Mouse (Mus musculus) ES-Bruce4 (cell line): ENCODE measurements at regions not wholly inside any gene's neighbourhood (a gene's known extent, or its start where the extent isn't known, plus 50 kb on each side); places are given as distances from the start of the nearest gene placed in this dataset.

Experiments
- H3K27ac ChIP-seq: 2 replicates; pipeline ENCODE4 v1.5.1; 2012; ENCODE audit warnings: low read length, inconsistent platforms; ENCODE audit not compliant: insufficient read depth
- H3K27me3 ChIP-seq: 2 replicates; pipeline ENCODE4 v1.6.1; 2012; ENCODE audit warnings: mild to moderate bottlenecking, low read length, inconsistent platforms; ENCODE audit not compliant: control insufficient read depth, poor library complexity, insufficient read depth, severe bottlenecking
- H3K36me3 ChIP-seq: 2 replicates; pipeline ENCODE4 v1.6.1; 2012; ENCODE audit warnings: inconsistent platforms, mild to moderate bottlenecking, low read length, moderate library complexity; ENCODE audit not compliant: control insufficient read depth, poor library complexity, insufficient read depth, severe bottlenecking
- H3K4me1 ChIP-seq: one replicate; pipeline ENCODE4 v1.8.1; 2011; ENCODE audit warnings: low read length; ENCODE audit not compliant: control insufficient read depth, insufficient read depth
- H3K4me3 ChIP-seq: 2 replicates; pipeline ENCODE4 v1.5.1; 2011; ENCODE audit warnings: low read depth, mild to moderate bottlenecking, low read length
- H3K9ac ChIP-seq: 2 replicates; pipeline ENCODE4 v1.6.1; 2012; ENCODE audit warnings: low read depth, mild to moderate bottlenecking, inconsistent platforms; ENCODE audit not compliant: poor library complexity, severe bottlenecking
- H3K9me3 ChIP-seq: replicated peaks from 2 replicates; pipeline ENCODE4 v1.6.1; 2012; ENCODE audit warnings: mild to moderate bottlenecking, low read length, inconsistent platforms; ENCODE audit not compliant: control insufficient read depth, poor library complexity, insufficient read depth, severe bottlenecking
- CTCF ChIP-seq: IDR thresholded peaks from one replicate; pipeline ENCODE4 v1.8.1; 2011; ENCODE audit warnings: low read depth, low read length
- EP300 ChIP-seq: IDR thresholded peaks from 2 replicates; pipeline ENCODE4 v1.6.1; 2011; ENCODE audit warnings: low read depth, low read length; ENCODE audit not compliant: insufficient read depth
- POLR2A ChIP-seq: IDR thresholded peaks from one replicate; pipeline ENCODE4 v1.8.1; 2011; ENCODE audit warnings: low read length; ENCODE audit not compliant: insufficient read depth

DNA sequence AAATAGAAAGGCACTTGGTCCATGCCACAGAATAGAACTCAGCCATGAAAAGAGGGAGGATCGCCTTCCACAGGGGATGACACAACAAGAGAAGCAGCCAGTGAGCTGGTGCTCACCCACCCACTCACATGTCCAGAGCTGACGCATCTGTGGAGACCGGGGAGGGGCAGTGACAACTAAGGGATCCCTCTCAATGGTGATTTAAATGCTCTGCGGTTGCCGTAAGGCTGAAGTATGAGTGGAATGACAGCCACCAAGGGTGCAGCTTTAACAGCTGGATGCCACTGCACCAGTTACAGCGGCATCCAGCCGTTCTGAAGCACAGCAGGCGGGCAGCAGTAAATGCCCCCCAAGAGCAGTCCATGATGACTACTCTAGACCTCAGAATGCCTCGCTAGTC, 76.9 kb upstream of the Wnt4 start:
- no peak overlapping the region for H3K27ac ChIP-seq
- no peak for TF ChIP-seq CTCF
- no peak for TF ChIP-seq EP300
- no peak for TF ChIP-seq POLR2A

DNA sequence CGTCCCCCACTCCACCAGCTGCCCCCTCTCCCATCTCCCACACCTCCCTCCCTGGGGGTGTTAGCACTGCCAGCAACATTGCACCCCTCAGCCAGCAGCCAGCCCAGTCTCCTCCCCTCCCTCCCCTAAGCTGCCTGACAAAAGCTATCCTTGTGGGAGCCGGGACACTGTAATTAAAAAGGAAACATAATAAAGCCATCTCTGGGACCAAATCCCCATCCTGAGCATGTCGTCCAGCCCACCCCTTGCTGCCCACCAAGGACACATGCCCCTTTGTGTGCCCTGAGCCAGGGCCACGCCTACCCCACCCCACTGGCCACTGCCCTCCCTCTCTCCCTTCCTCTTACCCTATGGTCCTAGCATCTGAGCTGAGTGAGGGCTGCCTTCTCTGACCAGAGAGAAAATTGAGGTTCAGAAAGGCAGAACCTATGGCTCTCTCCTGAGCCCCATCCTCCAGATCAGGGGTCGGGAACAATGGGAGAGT, 80.8 kb upstream of the Wnt4 start:
- no peak for TF ChIP-seq EP300
- no peak for TF ChIP-seq POLR2A
- TF ChIP-seq CTCF = no peak
- Histone ChIP-seq H3K27ac (no peak overlapping the region), H3K27me3 (no peaks in the 10 kb centered on the region), H3K9me3 (no peaks in the 10 kb centered on the region), H3K4me3 (no peak overlapping the region), H3K9ac (no peak overlapping the region), H3K36me3 (no peaks in the 10 kb centered on the region), H3K4me1 (no peaks in the 10 kb centered on the region)

More for the DNA sequence above, 76.9 kb upstream of the Wnt4 start:
- Histone ChIP-seq H3K27me3 (no peaks in the 10 kb centered on the region), H3K36me3 (no peaks in the 10 kb centered on the region), H3K4me1 (no peaks in the 10 kb centered on the region), H3K9ac (no peak overlapping the region), H3K9me3 (no peaks in the 10 kb centered on the region), H3K4me3 (no peak overlapping the region)

DNA sequence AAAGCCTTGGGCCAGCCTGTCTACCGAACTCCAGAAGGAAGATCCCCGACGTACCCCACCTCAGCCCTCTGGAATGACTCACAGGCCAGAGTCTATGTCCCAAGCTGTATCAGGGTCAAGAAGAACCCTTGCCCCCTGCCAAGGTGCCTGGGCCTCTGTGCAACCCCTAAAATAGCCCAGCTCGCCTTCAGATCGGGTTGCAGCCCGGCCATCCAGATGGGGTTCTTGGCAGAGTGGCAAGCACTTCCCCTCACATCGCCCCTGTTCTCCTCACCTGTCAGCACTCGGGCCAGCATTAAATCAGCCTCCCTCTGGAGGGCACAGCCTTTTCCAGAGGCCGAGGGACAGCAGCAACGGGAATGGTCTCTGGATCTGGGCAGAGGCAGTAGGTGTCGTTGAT, 83.2 kb upstream of the Wnt4 start:
- no peak overlapping the region for H3K27ac ChIP-seq

DNA sequence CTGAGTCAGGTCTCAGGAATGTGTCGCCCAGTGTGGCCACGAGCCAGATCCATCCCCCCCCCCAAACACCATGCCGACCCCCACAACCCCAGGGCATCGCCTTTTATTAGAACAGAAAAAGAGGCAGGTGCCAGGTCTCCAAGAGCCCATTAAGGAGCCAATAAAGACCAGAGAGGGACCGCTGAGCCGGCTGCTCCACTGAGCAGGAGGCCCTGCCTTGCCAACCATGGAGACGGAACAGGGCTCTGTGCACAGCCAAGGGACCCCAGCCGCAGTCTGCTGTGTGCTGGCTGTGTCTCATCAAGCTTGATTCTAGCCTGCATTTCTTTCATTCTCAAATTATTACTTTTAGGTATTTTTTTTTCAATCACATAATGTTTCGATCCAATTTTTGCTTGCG, 86.7 kb upstream of the Wnt4 start:
- Histone ChIP-seq H3K27me3 (no peaks in the 10 kb centered on the region), H3K9ac (no peak overlapping the region), H3K27ac (no peak overlapping the region), H3K36me3 (no peaks in the 10 kb centered on the region), H3K9me3 (no peaks in the 10 kb centered on the region), H3K4me3 (no peak overlapping the region), H3K4me1 (no peaks in the 10 kb centered on the region)
- TF ChIP-seq CTCF = no peak

More for the DNA sequence above, 83.2 kb upstream of the Wnt4 start:
- Histone ChIP-seq H3K4me3 (no peak overlapping the region), H3K27me3 (no peaks in the 10 kb centered on the region), H3K9ac (no peak overlapping the region), H3K9me3 (no peaks in the 10 kb centered on the region), H3K4me1 (no peaks in the 10 kb centered on the region), H3K36me3 (no peaks in the 10 kb centered on the region)
- TF ChIP-seq CTCF = no peak
- TF ChIP-seq POLR2A = no peak
- no peak for TF ChIP-seq EP300

DNA sequence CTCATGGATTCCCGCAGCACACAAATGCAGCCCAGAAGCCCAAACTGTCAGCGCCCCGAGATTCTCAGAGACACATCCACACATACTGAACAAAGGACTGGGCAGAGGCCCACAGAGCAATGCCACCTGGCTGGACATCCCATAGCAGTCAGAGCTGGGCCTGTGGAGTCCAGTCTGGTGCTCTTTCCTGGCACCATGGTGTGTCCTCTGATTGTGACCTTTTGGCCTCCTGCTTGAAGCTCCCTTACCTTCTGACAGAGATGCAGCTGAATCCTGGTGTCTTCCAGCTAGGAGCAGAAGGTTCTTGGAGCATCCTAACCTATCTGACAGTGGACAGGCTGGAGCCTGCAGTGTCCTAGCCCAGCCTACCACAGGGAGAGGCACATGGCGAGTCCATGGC, 87.5 kb upstream of the Wnt4 start:
- H3K36me3 ChIP-seq = no peaks in the 10 kb centered on the region
- TF ChIP-seq POLR2A (no peak), CTCF (no peak), EP300 (no peak)
- no peaks in the 10 kb centered on the region for H3K4me1 ChIP-seq
- no peak overlapping the region for H3K9ac ChIP-seq
- H3K9me3 ChIP-seq = no peaks in the 10 kb centered on the region
- no peak overlapping the region for H3K27ac ChIP-seq
- no peaks in the 10 kb centered on the region for H3K27me3 ChIP-seq
- H3K4me3 ChIP-seq = no peak overlapping the region

DNA sequence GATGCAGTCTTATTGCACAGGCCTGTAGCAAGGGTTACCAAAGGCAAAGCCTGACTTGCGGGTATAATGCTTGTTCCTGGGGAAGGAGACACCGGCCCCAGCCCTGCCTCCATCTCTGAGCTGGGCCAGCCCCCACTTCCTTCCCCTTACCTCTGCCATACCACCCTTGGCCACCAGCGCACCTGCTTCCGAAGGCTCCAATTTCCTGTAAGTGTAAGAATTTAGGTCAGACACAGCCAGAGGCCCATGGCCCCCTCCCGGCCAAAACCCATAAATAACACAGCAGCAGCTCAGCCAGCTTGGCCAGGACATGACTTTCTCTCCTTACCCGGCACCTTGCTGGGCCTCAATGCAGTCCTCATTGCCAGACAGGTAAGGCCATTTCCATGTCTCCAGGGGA, 88.2 kb upstream of the Wnt4 start:
- H3K9ac ChIP-seq = no peak overlapping the region
- H3K36me3 ChIP-seq = no peaks in the 10 kb centered on the region
- H3K27ac ChIP-seq = no peak overlapping the region
- H3K4me1 ChIP-seq = no peaks in the 10 kb centered on the region
- no peaks in the 10 kb centered on the region for H3K9me3 ChIP-seq
- TF ChIP-seq EP300 = no peak
- TF ChIP-seq CTCF = no peak
- no peak for TF ChIP-seq POLR2A
- no peaks in the 10 kb centered on the region for H3K27me3 ChIP-seq
- no peak overlapping the region for H3K4me3 ChIP-seq

DNA sequence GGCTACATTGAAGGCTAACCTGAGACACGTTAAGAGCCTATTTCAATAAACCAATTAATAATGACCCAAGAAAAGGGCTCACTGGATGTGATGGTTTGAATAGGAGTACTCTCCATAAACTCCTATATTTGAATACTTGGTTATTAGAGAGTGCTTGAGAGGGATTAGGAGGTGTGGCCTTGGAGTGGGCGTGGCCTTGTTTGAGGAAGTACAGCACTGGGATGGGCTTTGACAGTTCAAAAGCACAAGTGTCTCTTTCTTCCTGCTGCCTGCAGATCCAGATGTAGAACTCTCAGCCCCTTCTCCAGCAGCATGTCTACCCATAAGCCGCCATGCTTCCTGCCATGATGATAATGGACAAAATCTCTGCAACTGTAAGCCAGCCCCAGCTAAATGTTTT, 89.7 kb upstream of the Wnt4 start:
- Histone ChIP-seq H3K27me3 (no peaks in the 10 kb centered on the region), H3K9me3 (no peaks in the 10 kb centered on the region), H3K4me1 (no peaks in the 10 kb centered on the region), H3K36me3 (no peaks in the 10 kb centered on the region), H3K9ac (no peak overlapping the region), H3K4me3 (no peak overlapping the region), H3K27ac (no peak overlapping the region)
- TF ChIP-seq CTCF (no peak), EP300 (no peak), POLR2A (no peak)
